Mouse (Mus musculus): ENCODE measurements around the gene Postn.

Postn gene

DNA sequence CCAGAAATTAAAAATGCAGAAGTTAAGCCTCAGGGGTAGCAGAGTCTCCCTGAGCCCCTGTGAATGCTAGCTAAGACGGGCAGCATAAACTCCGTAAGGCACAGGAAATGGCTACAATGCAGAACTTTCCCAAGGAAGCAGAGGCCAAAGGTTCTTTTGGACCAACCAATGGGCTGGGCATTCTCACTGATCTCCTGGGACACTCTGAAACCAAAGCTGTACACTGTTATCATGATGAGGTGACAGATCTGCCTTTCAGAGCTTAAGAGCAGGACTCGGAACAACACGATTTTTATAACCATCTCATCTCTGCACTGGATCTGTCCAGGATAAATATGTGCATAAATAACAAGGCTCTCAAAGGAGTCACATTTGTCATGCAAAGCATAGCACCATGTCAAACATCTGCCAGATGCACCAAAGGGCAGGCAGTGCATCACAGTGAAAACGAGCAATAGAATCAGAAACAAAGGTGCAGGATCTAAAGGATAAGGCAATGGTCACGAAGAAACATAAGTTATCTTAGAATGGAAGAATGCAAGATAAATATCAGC lies 57.0 kb downstream of the Postn start:
- no peak for DNase-seq (ENCODE audit: low spot score in 2 of 2)

DNA sequence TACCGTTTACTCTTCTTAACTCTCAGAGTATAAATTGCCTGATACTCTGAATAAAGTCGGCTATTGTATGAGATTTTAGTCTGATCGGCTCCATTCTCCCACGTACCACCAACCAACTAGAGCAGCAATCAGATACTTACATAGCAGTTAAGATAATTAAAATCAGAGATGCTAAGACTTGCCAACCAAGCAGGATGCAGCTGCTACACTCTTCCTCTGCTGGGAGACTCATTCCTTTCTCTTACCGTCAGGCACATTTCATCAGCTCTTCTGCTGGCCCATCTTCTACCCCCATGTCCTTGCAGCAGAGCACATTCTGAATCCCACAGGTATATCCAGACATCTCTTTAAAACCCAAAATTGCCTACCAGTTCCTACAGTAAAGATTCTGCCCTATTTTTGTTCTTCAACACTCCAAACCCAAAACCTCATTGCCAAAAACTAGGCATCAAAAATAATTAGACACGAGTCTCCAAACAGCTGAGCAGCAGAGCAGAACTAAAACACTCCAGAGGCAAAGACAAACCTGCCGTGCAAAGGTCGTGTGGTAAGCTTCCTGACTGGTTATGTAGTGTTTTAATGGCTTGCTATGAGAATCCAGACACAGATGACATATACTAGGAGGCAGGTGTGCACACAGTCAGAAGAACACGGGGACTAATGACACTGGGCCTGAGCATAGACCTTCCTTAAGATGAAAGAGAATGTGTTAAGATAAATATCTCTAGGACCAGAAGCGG lies 59.5 kb downstream of the Postn start:
- no peak for DNase-seq (ENCODE audit: low spot score in 2 of 2)

- DNase-seq (ENCODE audit: low spot score in 2 of 2): no peak
These were observed 60.1 kb downstream of the Postn start for GRCm38 (mm10) chr3:54420983-54421382.

GRCm38 (mm10) chr3:54421666-54422065 lies 60.8 kb downstream of the Postn start:
- DNase-seq (ENCODE audit: low spot score in 2 of 2): no peak

DNA sequence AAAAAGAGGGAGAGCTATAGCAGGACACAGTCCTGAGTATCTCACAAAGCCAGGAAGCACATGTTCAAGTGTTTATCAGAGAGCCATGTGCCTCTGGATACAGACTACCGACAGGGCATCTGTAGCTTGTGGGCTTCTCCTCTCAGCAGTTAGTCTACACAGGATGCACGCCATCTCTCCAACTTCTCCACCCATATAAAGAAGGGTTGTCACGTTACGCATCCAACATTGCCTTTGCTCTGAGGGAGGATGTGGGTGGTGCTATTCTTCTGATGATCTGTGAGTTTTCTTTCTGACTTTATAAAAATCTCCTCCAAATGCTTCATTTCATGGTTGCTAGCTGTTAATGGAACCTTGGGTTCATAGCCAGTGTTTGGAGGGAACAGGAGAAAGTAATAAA lies 63.2 kb downstream of the Postn start:
- DNase-seq (ENCODE audit: low spot score in 2 of 2): no peak

GRCm38 (mm10) chr3:54431663-54432062 lies 70.8 kb downstream of the Postn start:
- no peak for DNase-seq (ENCODE audit: low spot score in 2 of 2)

DNA sequence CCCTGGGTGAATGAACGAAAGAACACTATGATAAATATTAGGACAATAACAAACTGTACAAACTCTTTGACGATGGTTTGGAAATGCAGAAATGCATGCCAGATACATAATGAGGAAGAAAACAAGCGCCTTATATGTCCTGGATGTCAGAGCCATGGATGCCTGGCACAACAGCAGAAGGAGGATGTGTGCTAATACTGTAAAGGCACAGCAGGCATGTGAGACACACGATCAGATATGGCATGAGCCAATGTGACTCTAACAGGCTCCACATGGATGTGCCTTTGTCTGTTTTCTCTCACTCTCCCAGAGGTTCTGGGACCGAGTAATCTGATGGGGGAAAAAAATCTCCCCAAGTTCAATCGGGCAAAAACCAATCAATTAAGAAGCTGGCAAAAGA lies 71.3 kb downstream of the Postn start:
- DNase-seq (ENCODE audit: low spot score in 2 of 2): no peak

GRCm38 (mm10) chr3:54432605-54433004 lies 71.7 kb downstream of the Postn start:
- no peak for DNase-seq (ENCODE audit: low spot score in 2 of 2)

- DNase-seq (ENCODE audit: low spot score in 2 of 2): no peak
These were observed 73.7 kb downstream of the Postn start for GRCm38 (mm10) chr3:54434571-54434970.

- no peak for DNase-seq (ENCODE audit: low spot score in 2 of 2)
These were observed 75.6 kb downstream of the Postn start for GRCm38 (mm10) chr3:54436373-54436964.

Measured in spleen, postnatal 10 days (tissue).